Mouse (Mus musculus): ENCODE measurements around the gene Tes3-ps. TPM values are rescaled to one million over a fixed set of nuclear protein-coding genes. Genes with fewer than 3 reads are reported as not detected.

Gene Tes3-ps
- polyA plus RNA-seq (2016; fragmentation: Nextera tagmentation; extraction: Ambion mirVana): 1.1 and 1.2 TPM in 2 replicates

DNA sequence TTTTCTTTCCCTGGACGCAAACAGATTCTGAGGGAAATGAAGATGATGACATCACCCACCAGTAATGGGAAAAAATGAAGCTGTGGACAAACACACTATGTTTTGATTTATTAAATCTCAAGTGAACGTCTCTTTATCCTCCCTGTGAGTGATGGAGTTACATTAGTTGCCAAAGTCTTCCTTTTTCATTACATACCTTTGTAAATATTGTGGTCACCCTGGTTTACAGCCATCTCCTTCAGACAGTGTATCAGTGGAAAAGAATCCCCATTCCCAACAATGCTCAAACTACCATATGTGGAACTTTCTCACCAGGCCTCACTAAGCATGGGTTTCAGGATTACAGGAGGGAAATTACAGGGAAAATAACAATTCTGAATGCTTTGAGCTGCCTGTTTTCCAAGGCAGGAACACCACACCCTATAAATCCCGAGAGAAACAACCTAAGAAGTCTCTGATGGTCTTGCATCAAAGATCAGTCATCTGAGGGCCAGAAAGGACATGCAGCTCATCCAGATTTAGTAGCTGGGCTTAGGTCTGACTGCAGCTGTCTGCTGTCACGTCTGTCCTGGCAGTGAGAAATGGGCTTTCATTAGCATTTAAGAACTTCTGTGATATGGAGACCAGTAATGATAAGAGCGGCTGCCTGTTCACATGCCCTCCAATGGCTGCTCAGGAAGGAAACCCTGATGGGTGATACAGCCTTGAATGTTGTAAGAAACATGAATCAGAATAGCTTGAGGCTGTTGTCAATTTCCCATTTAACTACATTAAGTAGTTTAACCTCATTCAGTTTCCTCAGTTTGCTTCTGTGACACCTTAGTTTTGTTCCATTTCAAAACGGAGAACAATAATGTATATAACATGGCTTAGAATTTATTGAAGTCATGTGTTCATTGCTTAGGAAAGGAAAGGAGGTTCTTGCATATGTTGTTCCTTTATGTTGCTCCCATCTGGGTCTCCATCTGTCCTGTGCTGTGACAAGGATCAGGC lies at the start of gene Tes3-ps:
Gene Tes3-ps, plus strand, starts transcription at position 943 of the 993 bp plus-strand sequence.
- no peak within 1 kb of the TSS for H3K4me2 ChIP-seq
- ATAC-seq: no peak
- WGBS (ENCODE audit: insufficient replicate concordance): 64% methylated on average over 6 of the region's 6 CpGs
- no peak within 1 kb of the TSS for H3K4me3 ChIP-seq
- H3K4me1 ChIP-seq: no peaks in the 10 kb centered on the region
- H3K27me3 ChIP-seq (replicated peaks): no peaks in the 10 kb centered on the region
- no peak within 1 kb of the TSS for H3K27ac ChIP-seq
- no peaks in the 10 kb centered on the region for H3K9me3 ChIP-seq (replicated peaks)
- no peaks in the 10 kb centered on the region for H3K36me3 ChIP-seq
- H3K9ac ChIP-seq: no peak within 1 kb of the TSS

DNA sequence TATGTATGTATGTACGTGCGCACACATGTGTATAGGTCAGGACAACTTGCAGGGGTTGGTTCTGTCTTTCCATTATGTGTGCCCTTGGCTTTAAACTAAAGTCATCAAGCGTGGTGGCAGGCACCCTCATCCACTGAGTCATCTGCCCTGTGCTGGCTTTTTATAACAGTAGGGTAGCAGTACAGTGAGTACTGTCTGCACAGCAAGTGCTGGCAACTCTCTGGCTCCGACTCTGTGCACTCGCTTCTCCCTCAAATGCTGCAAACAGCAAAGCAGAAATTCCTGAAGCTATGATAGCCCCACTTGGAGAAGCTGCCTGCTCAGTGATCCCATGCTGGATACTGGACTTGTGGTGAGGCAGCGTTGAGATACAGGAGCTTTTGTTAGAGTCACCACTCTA lies 48.7 kb upstream of the Tes3-ps start:
- no peaks in the 10 kb centered on the region for H3K27me3 ChIP-seq (replicated peaks)
- ATAC-seq: no peak
- WGBS (ENCODE audit: insufficient replicate concordance): 87% methylated on average over 6 of the region's 6 CpGs
- no peaks in the 10 kb centered on the region for H3K9me3 ChIP-seq (replicated peaks)
- H3K4me2 ChIP-seq: no peak overlapping the region
- no peak overlapping the region for H3K4me3 ChIP-seq
- no peak overlapping the region for H3K9ac ChIP-seq
- H3K4me1 ChIP-seq: peaks cover 6% of the 10 kb centered on the region; the same call in 1 of the 2 replicates
- H3K36me3 ChIP-seq: peaks cover 64% of the 10 kb centered on the region
- H3K27ac ChIP-seq: no peak overlapping the region

DNA sequence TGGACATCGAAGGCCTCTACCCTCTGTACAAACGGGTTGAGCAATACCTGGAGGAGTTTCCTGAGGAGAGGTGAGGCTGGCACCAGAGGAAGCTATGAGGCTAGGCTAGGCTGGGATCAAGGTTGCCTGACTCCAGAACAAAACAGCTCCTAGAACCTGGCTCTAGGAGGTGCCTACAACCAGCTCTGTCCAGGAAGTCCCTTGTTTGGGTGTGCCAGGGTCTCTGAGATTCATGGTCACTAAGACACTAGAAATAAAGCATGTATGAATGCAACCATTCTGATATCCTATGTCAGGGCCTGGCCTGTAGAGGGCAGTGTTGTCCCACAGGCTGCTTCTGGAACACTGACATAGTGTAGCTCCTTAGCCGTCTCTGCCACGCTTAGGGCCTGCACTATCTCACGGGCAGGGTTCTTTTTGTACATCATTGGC lies 43.8 kb upstream of the Tes3-ps start:
- no peaks in the 10 kb centered on the region for H3K9me3 ChIP-seq (replicated peaks)
- H3K4me1 ChIP-seq: peaks cover 20% of the 10 kb centered on the region
- H3K36me3 ChIP-seq: peaks cover 77% of the 10 kb centered on the region
- no peak overlapping the region for H3K4me3 ChIP-seq
- WGBS (ENCODE audit: insufficient replicate concordance): 48% methylated on average over 5 of the region's 5 CpGs
- no peaks in the 10 kb centered on the region for H3K27me3 ChIP-seq (replicated peaks)
- no peak overlapping the region for H3K9ac ChIP-seq
- no peak overlapping the region for H3K4me2 ChIP-seq
- H3K27ac ChIP-seq: no peak overlapping the region
- peak; percentile 51; the same call in 1 of the 2 replicates for ATAC-seq

DNA sequence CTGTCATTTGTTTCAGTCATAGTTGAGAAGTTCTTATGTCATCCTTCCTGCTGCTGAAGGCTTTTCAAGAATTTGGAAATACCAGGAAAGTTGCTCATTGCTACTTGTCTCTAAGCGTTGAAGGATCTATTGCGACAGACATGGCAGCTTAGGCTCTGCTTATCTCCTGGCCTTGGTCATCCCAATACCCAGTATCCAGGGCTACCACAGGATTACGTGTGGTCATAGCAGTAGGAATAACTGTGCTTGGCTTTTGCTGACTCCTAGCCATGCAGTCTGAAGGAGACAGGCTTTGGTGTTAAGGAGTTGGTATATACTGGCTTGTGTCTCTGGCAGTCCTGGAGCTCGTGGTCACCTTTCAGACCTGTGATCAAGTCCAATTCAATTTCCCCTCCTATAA lies 32.8 kb upstream of the Tes3-ps start:
- H3K27me3 ChIP-seq (replicated peaks): no peaks in the 10 kb centered on the region
- peaks cover 2% of the 10 kb centered on the region; the same call in 1 of the 2 replicates for H3K4me1 ChIP-seq
- ATAC-seq: no peak
- H3K4me2 ChIP-seq: no peak overlapping the region
- H3K4me3 ChIP-seq: no peak overlapping the region
- peaks cover 84% of the 10 kb centered on the region for H3K36me3 ChIP-seq
- 72% methylated on average over 4 of the region's 4 CpGs for WGBS (ENCODE audit: insufficient replicate concordance)
- no peak overlapping the region for H3K27ac ChIP-seq
- H3K9me3 ChIP-seq (replicated peaks): no peaks in the 10 kb centered on the region
- no peak overlapping the region for H3K9ac ChIP-seq

DNA sequence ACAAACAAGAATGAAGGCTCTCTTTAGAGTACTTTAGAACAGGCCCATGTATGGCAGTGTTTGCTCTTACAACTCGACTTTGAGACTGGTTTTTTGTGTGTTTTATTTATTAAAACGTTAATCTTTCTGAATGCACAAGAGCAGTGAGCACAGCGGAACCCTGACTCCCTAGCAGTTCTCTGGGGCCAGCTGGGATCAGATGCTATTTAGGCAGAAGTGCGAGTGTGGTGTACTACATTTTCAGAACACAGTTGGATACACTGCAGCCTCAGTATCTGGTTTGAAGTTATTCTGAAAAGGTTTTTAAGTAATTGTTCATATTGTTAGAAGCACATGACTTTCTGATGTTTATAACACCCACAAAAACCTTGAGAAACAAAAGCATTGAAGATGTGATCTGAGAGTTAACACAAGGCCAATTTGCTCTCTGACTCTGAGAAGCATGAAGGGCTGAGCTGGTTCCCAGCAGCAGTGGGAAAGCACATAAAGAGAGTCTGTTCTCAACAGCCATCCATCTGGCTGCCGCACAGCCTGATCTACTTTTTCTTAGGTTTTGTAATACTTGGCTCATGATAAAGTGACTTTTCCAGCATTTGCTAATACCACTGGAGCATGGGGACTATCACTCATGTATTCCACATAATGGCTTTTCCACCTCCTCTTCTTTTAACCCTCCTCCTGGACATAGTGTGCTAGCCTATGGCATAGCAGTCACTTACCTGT lies 32.3 kb upstream of the Tes3-ps start:
- Histone ChIP-seq H3K27ac (no peak overlapping the region), H3K27me3 (replicated peaks) (no peaks in the 10 kb centered on the region), H3K4me3 (no peak overlapping the region), H3K4me2 (no peak overlapping the region), H3K9me3 (replicated peaks) (no peaks in the 10 kb centered on the region), H3K4me1 (peaks cover 8% of the 10 kb centered on the region), H3K9ac (no peak overlapping the region), H3K36me3 (peaks cover 84% of the 10 kb centered on the region)
- 77% methylated on average over 5 of the region's 5 CpGs for WGBS (ENCODE audit: insufficient replicate concordance)
- no peak for ATAC-seq

DNA sequence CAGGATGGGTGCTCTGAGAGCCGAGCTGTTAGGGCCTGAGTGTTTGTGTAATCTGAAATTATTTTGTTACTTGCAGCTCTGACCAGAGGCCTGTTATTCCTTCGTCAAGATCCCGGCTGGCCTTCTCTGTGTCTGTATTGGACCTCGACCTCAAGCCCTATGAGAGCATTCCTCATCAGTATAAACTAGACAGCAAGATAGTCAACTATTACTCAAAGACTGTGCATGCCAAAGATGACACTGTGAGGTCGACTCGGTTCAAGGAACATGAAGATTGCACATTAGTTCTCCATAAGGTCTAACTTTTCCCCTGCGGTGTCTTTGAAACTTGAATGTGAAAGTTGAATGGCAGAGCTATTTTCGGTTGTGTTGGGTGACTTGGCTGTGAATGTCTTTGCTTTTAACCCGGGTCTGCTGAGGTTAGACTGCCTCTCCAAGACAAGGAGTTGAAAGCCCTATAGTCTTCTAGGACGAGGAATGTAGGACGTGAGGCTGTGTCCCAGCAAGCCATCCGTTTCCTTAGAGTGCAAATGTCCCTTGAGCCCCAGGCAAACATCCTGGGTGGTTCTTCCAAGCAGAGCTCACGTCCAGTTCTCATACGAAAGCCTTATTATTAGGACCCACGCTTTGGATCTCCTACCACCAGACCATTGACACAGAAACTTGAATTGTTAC lies 31.5 kb upstream of the Tes3-ps start:
- Histone ChIP-seq H3K9me3 (replicated peaks) (no peaks in the 10 kb centered on the region), H3K27me3 (replicated peaks) (no peaks in the 10 kb centered on the region), H3K9ac (no peak overlapping the region), H3K36me3 (peaks cover 88% of the 10 kb centered on the region), H3K4me3 (no peak overlapping the region), H3K27ac (no peak overlapping the region), H3K4me2 (no peak overlapping the region), H3K4me1 (peaks cover 14% of the 10 kb centered on the region)
- no peak for ATAC-seq
- WGBS (ENCODE audit: insufficient replicate concordance): 81% methylated on average over 15 of the region's 15 CpGs

DNA sequence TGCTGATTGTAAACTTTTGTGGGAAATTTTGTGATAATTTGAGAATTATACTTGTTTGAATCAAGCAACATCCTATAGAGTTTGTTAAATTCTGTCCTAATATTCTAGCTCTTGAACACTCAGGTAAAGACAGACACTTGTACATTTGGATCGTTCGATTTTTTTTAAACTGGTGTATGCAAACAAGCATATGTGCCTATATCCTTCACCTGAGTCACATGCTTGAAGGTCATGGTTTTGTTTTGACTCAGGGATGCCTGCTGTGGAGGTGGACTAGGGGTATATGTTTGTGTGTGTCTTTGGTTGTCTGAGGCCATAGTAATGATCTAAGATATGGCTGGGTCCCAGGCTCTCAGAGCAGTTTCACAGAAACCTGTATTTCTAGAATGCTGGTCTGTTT lies 30.2 kb upstream of the Tes3-ps start:
- ATAC-seq: no peak
- Histone ChIP-seq H3K27ac (no peak overlapping the region), H3K9me3 (replicated peaks) (no peaks in the 10 kb centered on the region), H3K4me2 (no peak overlapping the region), H3K4me1 (peaks cover 23% of the 10 kb centered on the region), H3K36me3 (peaks cover 77% of the 10 kb centered on the region), H3K27me3 (replicated peaks) (no peaks in the 10 kb centered on the region), H3K9ac (no peak overlapping the region), H3K4me3 (no peak overlapping the region)
- 90% methylated on average over 2 of the region's 2 CpGs for WGBS (ENCODE audit: insufficient replicate concordance)

DNA sequence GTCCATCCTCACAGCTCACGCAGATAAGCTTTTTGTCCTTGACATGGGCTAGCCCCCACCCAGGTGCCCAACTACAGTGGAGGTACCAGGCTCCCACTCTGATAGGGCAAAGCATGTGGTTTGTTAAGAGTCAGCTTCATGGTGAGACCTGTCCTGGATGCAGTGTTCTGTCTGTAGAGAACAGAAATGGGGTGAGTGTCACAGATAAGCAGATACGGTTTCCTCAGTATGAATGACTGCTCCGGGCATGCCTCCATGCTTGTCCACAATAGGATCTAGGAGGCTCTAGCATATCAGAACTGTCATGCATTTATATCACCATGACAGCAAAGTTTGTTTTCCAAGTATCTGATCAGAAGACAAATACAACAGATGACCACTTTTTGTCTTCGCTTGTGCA lies 27.2 kb upstream of the Tes3-ps start:
- peak; percentile 74 for ATAC-seq
- no peak overlapping the region for H3K4me3 ChIP-seq
- no peaks in the 10 kb centered on the region for H3K9me3 ChIP-seq (replicated peaks)
- peaks cover 23% of the 10 kb centered on the region for H3K4me1 ChIP-seq
- H3K27ac ChIP-seq: no peak overlapping the region
- H3K27me3 ChIP-seq (replicated peaks): no peaks in the 10 kb centered on the region
- H3K4me2 ChIP-seq: no peak overlapping the region
- no peak overlapping the region for H3K9ac ChIP-seq
- H3K36me3 ChIP-seq: peaks cover 53% of the 10 kb centered on the region
- WGBS (ENCODE audit: insufficient replicate concordance): 53% methylated on average over 4 of the region's 4 CpGs

DNA sequence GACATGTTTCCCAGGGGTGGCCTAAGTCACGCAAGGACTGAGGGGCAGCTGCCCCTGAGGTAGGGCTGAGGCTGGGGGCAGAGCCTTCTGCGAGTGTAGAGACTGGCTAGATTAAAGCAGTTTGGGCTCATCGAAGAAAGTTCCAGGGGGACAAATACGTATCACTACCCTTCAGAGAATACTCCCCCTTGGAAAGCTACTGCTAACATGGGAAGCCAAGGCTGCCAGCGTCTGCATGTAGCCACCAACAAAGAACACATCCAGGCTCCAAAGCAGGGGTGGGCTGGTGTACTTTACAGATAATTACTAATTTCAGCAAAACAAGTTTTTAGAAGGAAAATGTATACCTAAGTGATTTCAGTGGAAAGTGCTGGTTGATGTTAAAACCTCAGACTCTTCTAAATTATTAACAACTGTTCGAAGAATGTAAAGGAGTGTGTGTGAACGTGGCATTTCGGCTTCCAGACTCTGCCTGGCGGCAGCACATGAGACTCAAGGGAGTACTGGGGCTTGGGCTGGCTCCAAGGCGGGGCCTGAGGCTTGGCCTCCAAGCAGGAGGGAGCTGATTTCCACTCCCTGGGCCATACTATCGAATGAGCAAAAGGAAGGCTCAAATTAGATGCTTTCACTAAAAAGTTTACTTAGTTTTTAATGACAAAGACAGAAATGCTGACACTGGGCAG lies 26.6 kb upstream of the Tes3-ps start:
- H3K36me3 ChIP-seq: peaks cover 46% of the 10 kb centered on the region
- ATAC-seq: no peak

DNA sequence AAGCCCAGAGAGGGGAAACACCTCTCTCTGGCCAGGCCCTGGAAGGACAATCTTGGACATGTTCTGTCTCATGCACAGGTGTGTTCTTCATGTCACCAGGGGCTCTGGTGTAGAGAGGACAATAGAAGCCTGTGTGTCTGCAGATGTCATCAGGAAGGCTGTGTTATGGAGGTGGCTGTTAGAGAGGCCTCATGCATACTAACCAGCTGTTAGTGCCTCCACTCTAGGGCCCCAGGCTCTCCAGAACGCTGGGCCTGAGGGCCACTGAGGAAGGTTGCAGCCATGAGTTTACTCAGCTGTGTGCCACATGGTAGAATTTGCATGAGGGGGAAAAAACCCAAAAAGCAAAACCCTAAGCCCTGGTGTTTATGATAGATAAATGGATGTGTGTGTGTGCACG lies 25.5 kb upstream of the Tes3-ps start:
- H3K4me2 ChIP-seq: no peak overlapping the region

More for the DNA sequence above, 26.6 kb upstream of the Tes3-ps start:
- no peak overlapping the region for H3K27ac ChIP-seq
- peaks cover 23% of the 10 kb centered on the region for H3K4me1 ChIP-seq
- H3K9me3 ChIP-seq (replicated peaks): no peaks in the 10 kb centered on the region
- no peak overlapping the region for H3K9ac ChIP-seq
- 80% methylated on average over 11 of the region's 11 CpGs for WGBS (ENCODE audit: insufficient replicate concordance)
- no peaks in the 10 kb centered on the region for H3K27me3 ChIP-seq (replicated peaks)
- H3K4me3 ChIP-seq: no peak overlapping the region
- no peak overlapping the region for H3K4me2 ChIP-seq

DNA sequence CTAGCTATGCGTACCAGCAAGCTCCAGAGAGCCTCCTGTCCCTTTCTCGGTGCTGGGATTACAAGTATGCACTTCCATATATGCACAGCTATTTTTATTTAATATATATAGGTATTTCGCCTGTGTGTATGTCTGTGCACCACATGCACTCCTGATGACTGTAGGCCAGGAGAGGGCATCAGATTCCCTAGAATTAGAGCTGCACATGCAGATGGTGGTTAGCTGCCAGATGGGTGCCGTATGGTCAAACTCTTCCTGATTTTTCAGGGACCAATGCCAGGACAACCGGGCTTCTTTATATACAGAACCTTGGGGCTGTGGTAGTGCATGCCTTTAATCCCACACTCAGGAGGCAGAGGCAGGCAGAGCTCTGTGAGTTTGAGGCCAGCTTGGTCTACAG lies 24.1 kb upstream of the Tes3-ps start:
- Histone ChIP-seq H3K9ac (no peak overlapping the region), H3K27ac (no peak overlapping the region), H3K9me3 (replicated peaks) (no peaks in the 10 kb centered on the region), H3K4me3 (no peak overlapping the region), H3K4me2 (no peak overlapping the region), H3K27me3 (replicated peaks) (no peaks in the 10 kb centered on the region), H3K36me3 (peaks cover 24% of the 10 kb centered on the region), H3K4me1 (peaks cover 23% of the 10 kb centered on the region)
- ATAC-seq: no peak
- WGBS (ENCODE audit: insufficient replicate concordance): 79% methylated on average over 5 of the region's 5 CpGs

More for the DNA sequence above, 25.5 kb upstream of the Tes3-ps start:
- ATAC-seq: no peak
- Histone ChIP-seq H3K4me3 (no peak overlapping the region), H3K27me3 (replicated peaks) (no peaks in the 10 kb centered on the region), H3K4me1 (peaks cover 23% of the 10 kb centered on the region), H3K9me3 (replicated peaks) (no peaks in the 10 kb centered on the region), H3K27ac (no peak overlapping the region), H3K36me3 (peaks cover 36% of the 10 kb centered on the region), H3K9ac (no peak overlapping the region)
- WGBS (ENCODE audit: insufficient replicate concordance): 67% methylated on average over 2 of the region's 2 CpGs
